Mouse (Mus musculus): ENCODE measurements around the gene Adamts7. TPM values are rescaled to one million over a fixed set of nuclear protein-coding genes. Genes with fewer than 3 reads are reported as not detected.

Gene Adamts7
- polyA plus RNA-seq, 1 experiment = 6.5 TPM

GRCm38 (mm10) chr9:90189391-90189790 is 26.5 kb downstream of the Adamts7 start:
- TF ChIP-seq CTCF (IDR thresholded peaks at IDR 0.05; ENCODE audit: borderline replicate concordance, insufficient read depth, low read length) = no peak
- TF ChIP-seq POLR2A (IDR thresholded peaks at IDR 0.05; ENCODE audit: low read depth, low read length) = no peak
- H3K4me3 ChIP-seq (ENCODE audit: insufficient read depth, low read length) = no peak overlapping the region
- no peak overlapping the region for H3K27ac ChIP-seq (ENCODE audit: insufficient read depth, low read length)
- H3K4me1 ChIP-seq (ENCODE audit: control insufficient read depth, insufficient read depth, low read length) = no peaks in the 10 kb centered on the region

DNA sequence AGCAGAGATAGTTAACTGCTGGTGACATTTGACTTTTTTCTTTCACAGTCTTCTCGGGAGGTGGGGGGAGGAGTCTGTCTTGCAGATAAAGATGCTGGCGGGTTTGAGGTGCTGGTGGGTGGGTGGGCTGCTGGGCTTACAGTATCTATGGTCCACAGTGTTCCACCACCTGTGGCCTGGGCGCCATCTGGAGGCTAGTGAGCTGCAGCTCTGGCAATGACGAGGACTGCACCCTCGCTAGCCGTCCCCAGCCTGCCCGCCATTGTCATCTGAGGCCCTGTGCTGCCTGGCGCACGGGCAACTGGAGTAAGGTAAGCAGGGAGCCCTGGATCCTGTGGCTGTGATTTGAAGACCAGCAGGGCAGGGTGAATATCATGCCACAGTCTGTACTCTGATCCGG is 32.1 kb downstream of the Adamts7 start:
- no peak overlapping the region for H3K27ac ChIP-seq (ENCODE audit: insufficient read depth, low read length)
- H3K4me1 ChIP-seq (ENCODE audit: control insufficient read depth, insufficient read depth, low read length) = no peaks in the 10 kb centered on the region
- H3K4me3 ChIP-seq (ENCODE audit: insufficient read depth, low read length) = no peak overlapping the region
- TF ChIP-seq POLR2A (IDR thresholded peaks at IDR 0.05; ENCODE audit: low read depth, low read length) = no peak
- 0 out of 2 replicates have a peak, but pooled peaks have one; percentile 18 for TF ChIP-seq CTCF (IDR thresholded peaks at IDR 0.05; ENCODE audit: borderline replicate concordance, insufficient read depth, low read length)

DNA sequence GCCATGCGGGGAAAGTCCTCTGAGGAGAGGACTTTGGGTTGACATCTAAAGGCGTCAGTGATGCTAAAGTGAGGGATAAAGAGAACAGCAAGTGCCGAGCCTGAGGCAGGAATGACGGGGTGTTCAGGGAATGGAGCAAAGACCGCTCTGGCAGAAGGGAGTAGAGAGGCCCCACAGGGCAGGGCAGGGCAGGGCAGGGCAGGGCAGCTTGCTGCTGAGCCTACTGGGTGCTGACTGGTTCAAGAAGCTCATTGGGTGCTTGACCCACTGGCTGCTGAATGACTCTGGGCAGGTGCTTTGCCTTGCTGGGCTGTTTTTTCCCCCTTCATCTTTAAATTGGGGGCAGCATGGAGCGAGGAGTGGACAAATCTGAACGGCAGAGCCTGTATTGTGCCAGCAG is 33.4 kb downstream of the Adamts7 start:
- Histone ChIP-seq H3K4me3 (ENCODE audit: insufficient read depth, low read length) (no peak overlapping the region), H3K4me1 (ENCODE audit: control insufficient read depth, insufficient read depth, low read length) (0 out of 2 replicates have a peak, but pooled peaks cover 2% of the 10 kb centered on the region), H3K27ac (ENCODE audit: insufficient read depth, low read length) (no peak overlapping the region)
- TF ChIP-seq POLR2A (IDR thresholded peaks at IDR 0.05; ENCODE audit: low read depth, low read length) (no peak), CTCF (IDR thresholded peaks at IDR 0.05; ENCODE audit: borderline replicate concordance, insufficient read depth, low read length) (no peak)

- Histone ChIP-seq H3K4me3 (ENCODE audit: insufficient read depth, low read length) (no peak overlapping the region), H3K27ac (ENCODE audit: insufficient read depth, low read length) (no peak overlapping the region), H3K4me1 (ENCODE audit: control insufficient read depth, insufficient read depth, low read length) (0 out of 2 replicates have a peak, but pooled peaks cover 5% of the 10 kb centered on the region)
- TF ChIP-seq POLR2A (IDR thresholded peaks at IDR 0.05; ENCODE audit: low read depth, low read length) (no peak), CTCF (IDR thresholded peaks at IDR 0.05; ENCODE audit: borderline replicate concordance, insufficient read depth, low read length) (no peak)
Measured at GRCm38 (mm10) chr9:90197116-90197665, 34.3 kb downstream of the Adamts7 start.

- H3K4me1 ChIP-seq (ENCODE audit: control insufficient read depth, insufficient read depth, low read length) = 0 out of 2 replicates have a peak, but pooled peaks cover 5% of the 10 kb centered on the region
- no peak overlapping the region for H3K4me3 ChIP-seq (ENCODE audit: insufficient read depth, low read length)
- H3K27ac ChIP-seq (ENCODE audit: insufficient read depth, low read length) = no peak overlapping the region
- no peak for TF ChIP-seq POLR2A (IDR thresholded peaks at IDR 0.05; ENCODE audit: low read depth, low read length)
- TF ChIP-seq CTCF (IDR thresholded peaks at IDR 0.05; ENCODE audit: borderline replicate concordance, insufficient read depth, low read length) = no peak
Measured at GRCm38 (mm10) chr9:90197866-90198383, 35.1 kb downstream of the Adamts7 start.

DNA sequence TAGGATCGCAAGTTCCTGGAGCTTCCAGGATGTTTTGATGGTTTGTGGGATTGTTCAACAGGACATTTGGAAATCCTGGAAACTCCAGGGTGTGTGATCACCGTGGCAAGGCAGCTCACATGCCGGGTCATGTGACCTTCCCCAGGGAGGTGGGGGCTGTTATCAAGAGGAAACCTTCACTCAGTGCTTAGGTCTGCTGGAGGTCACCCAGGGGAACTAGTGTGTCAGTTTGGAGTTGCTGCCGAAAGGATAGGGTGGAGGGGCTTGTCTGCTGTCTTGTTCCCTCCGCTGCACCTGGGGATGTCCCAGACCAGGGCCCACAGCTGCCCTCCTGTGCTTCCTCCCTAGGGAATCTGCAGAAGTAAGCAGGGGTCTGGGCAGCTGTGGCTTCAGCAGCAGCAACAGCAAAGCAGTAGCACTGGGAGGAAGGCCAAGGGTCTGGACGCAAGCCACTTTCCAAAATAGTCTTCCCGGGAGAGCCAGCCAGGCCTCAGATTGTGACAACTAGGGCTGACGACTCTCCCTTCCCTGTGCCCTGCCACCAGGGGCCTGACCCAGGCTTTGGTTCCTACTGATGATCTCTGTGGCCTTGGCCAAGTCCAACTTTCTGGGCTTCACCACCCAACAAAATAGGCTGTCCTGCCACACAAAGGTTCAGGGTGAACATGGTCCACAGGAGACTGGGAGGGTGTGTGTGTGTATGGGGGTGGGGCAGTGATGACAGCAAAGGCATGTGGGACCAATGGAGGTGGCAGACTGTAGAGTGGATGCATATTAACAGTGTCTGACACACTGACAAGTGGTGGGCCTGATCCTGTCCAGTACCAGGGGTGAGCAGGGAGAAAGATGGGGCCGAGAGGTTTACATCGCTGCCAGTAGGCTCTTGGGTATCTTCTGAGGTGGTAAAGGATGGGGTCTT is 35.9 kb downstream of the Adamts7 start:
- Histone ChIP-seq H3K4me3 (ENCODE audit: insufficient read depth, low read length) (no peak overlapping the region), H3K4me1 (ENCODE audit: control insufficient read depth, insufficient read depth, low read length) (0 out of 2 replicates have a peak, but pooled peaks cover 5% of the 10 kb centered on the region), H3K27ac (ENCODE audit: insufficient read depth, low read length) (no peak overlapping the region)
- no peak for TF ChIP-seq POLR2A (IDR thresholded peaks at IDR 0.05; ENCODE audit: low read depth, low read length)
- TF ChIP-seq CTCF (IDR thresholded peaks at IDR 0.05; ENCODE audit: borderline replicate concordance, insufficient read depth, low read length) = no peak

- Histone ChIP-seq H3K4me1 (ENCODE audit: control insufficient read depth, insufficient read depth, low read length) (peaks cover 7% of the 10 kb centered on the region; the same call in 1 of the 2 replicates), H3K4me3 (ENCODE audit: insufficient read depth, low read length) (no peak overlapping the region), H3K27ac (ENCODE audit: insufficient read depth, low read length) (no peak overlapping the region)
- no peak for TF ChIP-seq CTCF (IDR thresholded peaks at IDR 0.05; ENCODE audit: borderline replicate concordance, insufficient read depth, low read length)
Measured at GRCm38 (mm10) chr9:90199611-90200010, 36.7 kb downstream of the Adamts7 start.

GRCm38 (mm10) chr9:90200501-90200900 is 37.6 kb downstream of the Adamts7 start:
- peaks cover 10% of the 10 kb centered on the region; the same call in 1 of the 2 replicates for H3K4me1 ChIP-seq (ENCODE audit: control insufficient read depth, insufficient read depth, low read length)
- no peak overlapping the region for H3K4me3 ChIP-seq (ENCODE audit: insufficient read depth, low read length)
- TF ChIP-seq CTCF (IDR thresholded peaks at IDR 0.05; ENCODE audit: borderline replicate concordance, insufficient read depth, low read length) = no peak
- no peak for TF ChIP-seq POLR2A (IDR thresholded peaks at IDR 0.05; ENCODE audit: low read depth, low read length)
- no peak overlapping the region for H3K27ac ChIP-seq (ENCODE audit: insufficient read depth, low read length)

DNA sequence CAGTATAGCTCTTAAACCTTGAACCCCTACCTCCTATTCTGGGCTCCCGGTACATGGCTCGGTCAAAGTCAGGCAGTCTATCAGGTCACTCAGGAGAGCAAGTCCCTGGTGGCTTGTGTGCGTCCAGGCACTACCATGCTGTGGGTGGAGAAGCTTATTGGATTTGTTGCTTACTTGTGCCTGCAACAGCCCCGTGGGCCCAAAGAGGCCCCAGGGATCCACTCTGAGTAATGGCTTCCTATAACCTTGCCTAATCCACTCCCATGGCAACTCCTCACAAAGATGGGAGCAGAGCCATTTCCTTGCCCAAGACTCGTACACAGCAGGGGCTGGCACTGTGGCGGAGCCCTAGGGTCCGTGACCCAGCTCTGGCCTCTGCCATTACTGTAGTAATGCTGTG is 38.2 kb downstream of the Adamts7 start:
- H3K4me1 ChIP-seq (ENCODE audit: control insufficient read depth, insufficient read depth, low read length) = peaks cover 10% of the 10 kb centered on the region; the same call in 1 of the 2 replicates
- TF ChIP-seq POLR2A (IDR thresholded peaks at IDR 0.05; ENCODE audit: low read depth, low read length) (no peak), CTCF (IDR thresholded peaks at IDR 0.05; ENCODE audit: borderline replicate concordance, insufficient read depth, low read length) (no peak)
- no peak overlapping the region for H3K4me3 ChIP-seq (ENCODE audit: insufficient read depth, low read length)
- no peak overlapping the region for H3K27ac ChIP-seq (ENCODE audit: insufficient read depth, low read length)

Measured in embryonic fibroblast, embryonic 13.5 days (primary cell).